Mouse (Mus musculus) c-Kit-positive CD71-negative TER-119-negative erythroid progenitor cells, embryonic 14.5 days (primary cell): ENCODE results near the gene Mrgprf.

Experiments used
- DNase-seq: peaks from one replicate; pipeline ENCODE4 v3.0.0-alpha.2; 2013; ENCODE audit warnings: low read depth

The Mrgprf gene

DNA sequence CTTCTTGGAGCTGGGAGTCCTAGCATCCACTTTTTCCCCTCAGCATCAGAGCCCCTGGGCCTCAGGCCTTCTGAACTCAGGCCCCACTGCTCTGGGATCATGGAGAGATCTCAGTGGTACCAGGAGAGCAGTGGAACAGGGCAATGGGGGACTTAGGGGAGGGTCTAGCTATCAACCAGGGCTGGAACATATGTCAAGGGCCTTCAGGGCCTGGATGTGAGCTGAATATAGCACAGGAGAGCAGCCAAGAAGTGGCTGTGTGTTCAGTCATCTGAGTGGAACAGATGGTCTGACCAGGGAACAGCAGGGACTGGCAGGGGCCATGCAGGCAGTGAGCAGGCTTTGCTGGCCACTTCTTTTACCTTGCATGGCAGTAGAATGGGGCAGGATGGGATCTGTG is 34.6 kb downstream of the Mrgprf start:
- DNase-seq = no peak

DNA sequence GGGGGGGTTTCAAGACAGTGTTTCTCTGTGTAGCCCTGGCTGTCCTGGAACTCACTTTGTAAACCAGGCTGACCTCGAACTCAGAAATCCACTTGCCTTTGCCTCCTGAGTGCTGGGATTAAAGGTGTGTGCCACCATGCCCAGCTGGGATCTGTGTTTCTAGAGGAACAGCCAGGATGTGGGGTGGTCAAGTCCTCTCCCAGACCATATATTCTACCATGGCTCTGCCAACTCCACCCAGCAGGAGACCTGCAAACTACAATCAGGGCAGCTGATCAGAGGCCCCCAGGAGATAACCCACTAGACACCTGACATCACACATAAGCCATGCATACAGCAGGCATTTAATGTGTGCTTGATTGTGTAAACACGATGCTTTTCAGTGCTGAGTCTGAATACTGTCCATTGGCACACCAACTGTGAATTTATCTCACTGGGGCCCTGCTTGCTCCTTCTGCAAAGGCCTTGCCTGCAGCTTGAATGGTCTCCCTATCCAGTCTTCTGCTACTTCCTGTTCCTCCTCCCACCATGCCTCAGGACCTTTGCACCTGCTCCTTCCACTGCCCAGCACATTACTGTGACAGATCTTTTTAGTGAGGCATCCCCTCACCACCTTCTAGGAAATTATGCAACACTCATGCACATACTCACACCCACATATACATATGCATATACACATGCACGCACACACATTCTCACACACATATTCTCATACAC is 35.1 kb downstream of the Mrgprf start:
- no peak for DNase-seq

DNA sequence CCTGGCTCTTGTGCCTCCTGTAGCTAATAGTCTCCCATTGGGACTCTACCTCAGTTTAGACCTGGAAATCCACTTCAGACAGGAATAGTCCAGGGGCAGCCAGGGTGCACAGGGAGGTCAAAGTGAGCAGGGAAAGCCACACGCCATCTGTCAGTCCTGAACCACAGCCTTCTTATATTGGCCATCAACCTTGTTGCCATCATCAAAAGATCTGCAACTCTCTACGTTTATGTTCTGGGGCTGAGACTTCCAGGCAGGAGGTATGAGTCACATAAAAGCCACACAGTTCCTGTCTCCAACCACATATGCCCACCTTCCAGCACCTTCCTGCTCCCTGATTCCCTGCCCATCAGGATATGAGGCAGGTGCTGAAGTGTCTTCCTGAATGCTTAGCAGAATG is 37.3 kb downstream of the Mrgprf start:
- no peak for DNase-seq

DNA sequence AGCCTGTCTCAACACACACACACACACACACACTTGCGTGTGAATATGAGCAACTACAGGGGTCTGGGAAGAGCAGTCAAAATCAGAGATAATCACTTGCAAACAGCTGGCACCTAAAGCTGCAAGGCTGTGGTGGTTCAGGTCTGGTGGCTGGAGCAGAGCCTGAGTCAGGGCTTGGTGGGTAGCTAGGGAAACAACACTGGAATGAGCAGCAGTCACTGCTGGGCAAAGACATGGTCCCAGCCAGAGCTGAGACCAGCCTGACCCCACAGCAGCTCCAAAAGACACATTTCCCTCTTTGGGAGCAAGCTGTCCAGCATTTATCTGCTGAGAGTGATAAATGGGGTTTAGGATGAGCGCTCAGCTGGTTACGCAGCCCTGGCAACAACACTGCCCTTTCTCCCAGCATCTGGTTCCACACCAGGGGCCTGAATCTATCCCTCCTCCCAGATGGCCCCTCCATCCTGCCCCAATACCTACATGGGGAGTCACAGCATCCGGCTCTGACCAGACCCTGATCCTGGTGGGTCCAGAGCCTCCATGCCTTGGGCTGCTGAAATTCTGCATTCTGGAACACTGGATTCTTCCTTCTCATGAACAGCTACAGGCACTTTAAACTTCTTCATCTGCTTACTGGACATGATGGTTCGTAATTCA is 39.7 kb downstream of the Mrgprf start:
- DNase-seq = no peak
